Mouse (Mus musculus): ENCODE measurements around the gene Gm39115. TPM values are rescaled to one million over a fixed set of nuclear protein-coding genes. Genes with fewer than 3 reads are reported as not detected.
A peak's percentile ranks its signal among the peaks of the same experiment; 100 is the strongest.

Gene Gm39115
- total and polyA plus RNA-seq, 3 experiments, result not detected

GRCm38 (mm10) chr7:142104747-142105146, 31.1 kb downstream of the Gm39115 start:
- DNase-seq (ENCODE audit: low read depth, low spot score), result no peak
- no peak overlapping the region for H3K27ac ChIP-seq (ENCODE audit: control insufficient read depth, low read depth, low read length)
- H3K79me2 ChIP-seq (ENCODE audit: control insufficient read depth, insufficient read depth, low read length, poor library complexity), result no peaks in the 10 kb centered on the region
- TF ChIP-seq CHD1 (IDR thresholded peaks at IDR 0.05; ENCODE audit: low read depth, low read length) (no peak), MAFK (IDR thresholded peaks at IDR 0.05; ENCODE audit: borderline replicate concordance, low read depth, low read length) (no peak)
- H3K4me3 ChIP-seq (ENCODE audit: control insufficient read depth in 1 of 2, insufficient read depth in 1 of 2, low read depth in 2 of 2, low read length in 2 of 2), result no peak overlapping the region
- H3K9me3 ChIP-seq (replicated peaks; ENCODE audit: insufficient read depth, low read length), result no peaks in the 10 kb centered on the region
- H3K4me1 ChIP-seq (ENCODE audit: control insufficient read depth in 1 of 2, insufficient read depth in 2 of 2, low read length in 2 of 2), result no peaks in the 10 kb centered on the region
- H3K36me3 ChIP-seq (ENCODE audit: control insufficient read depth in 1 of 2, insufficient read depth in 2 of 2, low read length in 2 of 2), result no peaks in the 10 kb centered on the region
- peaks cover 16 to 21% of the 10 kb centered on the region in 2 experiments for H3K27me3 ChIP-seq (ENCODE audit: control insufficient read depth in 1 of 2, insufficient read depth in 2 of 2, low read length in 2 of 2)
- no peak overlapping the region for H3K9ac ChIP-seq (ENCODE audit: control insufficient read depth, low read depth, low read length, poor library complexity, severe bottlenecking)

- no peak overlapping the region for H3K4me3 ChIP-seq (ENCODE audit: control insufficient read depth in 1 of 2, insufficient read depth in 1 of 2, low read depth in 2 of 2, low read length in 2 of 2)
- H3K9ac ChIP-seq (ENCODE audit: control insufficient read depth, low read depth, low read length, poor library complexity, severe bottlenecking), result no peak overlapping the region
- TF ChIP-seq NELFE (IDR thresholded peaks at IDR 0.05; ENCODE audit: low read depth, low read length) (no peak), MYB (IDR thresholded peaks at IDR 0.05; ENCODE audit: low read depth, low read length) (no peak), MAZ (IDR thresholded peaks at IDR 0.05; ENCODE audit: low read depth, low read length) (no peak), ZMIZ1 (IDR thresholded peaks at IDR 0.05; ENCODE audit: low read depth, low read length) (no peak), ELF1 (IDR thresholded peaks at IDR 0.05; ENCODE audit: low read depth, low read length) (no peak), MAX (IDR thresholded peaks at IDR 0.05; ENCODE audit: low read length) (0 out of 2 replicates have a peak, but pooled peaks have one; percentile 57), MXI1 (IDR thresholded peaks at IDR 0.05; ENCODE audit: low read depth, low read length) (no peak), RCOR1 (IDR thresholded peaks at IDR 0.05; ENCODE audit: low read depth, low read length) (no peak), GATA1 (IDR thresholded peaks at IDR 0.05; ENCODE audit: low read depth, low read length) (no peak), KAT2A (conservative IDR thresholded peaks at IDR 0.05; ENCODE audit: low read depth, low read length) (no peak), SMC3 (IDR thresholded peaks at IDR 0.05; ENCODE audit: low read depth, low read length) (peak; percentile 89), JUND (IDR thresholded peaks at IDR 0.05; ENCODE audit: low read depth, low read length) (no peak), RAD21 (IDR thresholded peaks at IDR 0.05; ENCODE audit: low read depth, low read length) (peak; percentile 84), EP300 (IDR thresholded peaks at IDR 0.05; ENCODE audit: low read depth in 1 of 2, low read length in 2 of 2) (no peak), ZC3H11A (IDR thresholded peaks at IDR 0.05; ENCODE audit: low read depth, low read length) (peak; percentile 74), USF2 (IDR thresholded peaks at IDR 0.05; ENCODE audit: borderline replicate concordance in 1 of 2, insufficient read depth in 1 of 2, low read depth in 1 of 2, low read length in 2 of 2) (no peak), TBP (IDR thresholded peaks at IDR 0.05; ENCODE audit: low read depth, low read length) (no peak), CTCF (IDR thresholded peaks at IDR 0.05 in 2 of 3, conservative IDR thresholded peaks at IDR 0.05 in 1 of 3; ENCODE audit: control insufficient read depth in 1 of 3, insufficient read depth in 1 of 3, low read depth in 2 of 3, low read length in 3 of 3, poor library complexity in 1 of 3, severe bottlenecking in 1 of 3) (peak; percentile 74 to 97 (median 86)), ETS1 (IDR thresholded peaks at IDR 0.05; ENCODE audit: low read depth, low read length) (no peak), POLR2AphosphoS5 (IDR thresholded peaks at IDR 0.05; ENCODE audit: borderline replicate concordance, low read depth, low read length) (no peak), TCF12 (IDR thresholded peaks at IDR 0.05; ENCODE audit: low read depth, low read length) (no peak), UBTF (IDR thresholded peaks at IDR 0.05; ENCODE audit: borderline replicate concordance, insufficient read depth, low read depth, low read length) (no peak), HCFC1 (IDR thresholded peaks at IDR 0.05; ENCODE audit: low read depth, low read length) (no peak), ZNF384 (IDR thresholded peaks at IDR 0.05; ENCODE audit: low read depth, low read length) (no peak), USF1 (IDR thresholded peaks at IDR 0.05; ENCODE audit: low read depth, low read length) (no peak), NRF1 (IDR thresholded peaks at IDR 0.05; ENCODE audit: insufficient read depth, low read depth, low read length, poor library complexity, severe bottlenecking) (no peak), GABPA (IDR thresholded peaks at IDR 0.05; ENCODE audit: low read depth, low read length) (no peak), POLR2AphosphoS2 (IDR thresholded peaks at IDR 0.05; ENCODE audit: low read length) (no peak), MYC (IDR thresholded peaks at IDR 0.05; ENCODE audit: low read depth, low read length) (no peak)
- no peaks in the 10 kb centered on the region; a peak in 1 of 4 replicates for H3K36me3 ChIP-seq (ENCODE audit: control insufficient read depth in 1 of 2, insufficient read depth in 2 of 2, low read length in 2 of 2)
- DNase-seq (ENCODE audit: low read depth, low spot score), result peak; percentile 73
- peaks cover 0 to 3% of the 10 kb centered on the region in 2 experiments; a peak in 1 of 4 replicates for H3K4me1 ChIP-seq (ENCODE audit: control insufficient read depth in 1 of 2, insufficient read depth in 2 of 2, low read length in 2 of 2)
- H3K79me2 ChIP-seq (ENCODE audit: control insufficient read depth, insufficient read depth, low read length, poor library complexity), result no peaks in the 10 kb centered on the region
- H3K27ac ChIP-seq (ENCODE audit: control insufficient read depth, low read depth, low read length), result no peak overlapping the region
- H3K9me3 ChIP-seq (replicated peaks; ENCODE audit: insufficient read depth, low read length), result no peaks in the 10 kb centered on the region
- H3K27me3 ChIP-seq (ENCODE audit: control insufficient read depth in 1 of 2, insufficient read depth in 2 of 2, low read length in 2 of 2), result peaks cover 22% of the 10 kb centered on the region in 2 experiments
These were observed 38.1 kb downstream of the Gm39115 start for GRCm38 (mm10) chr7:142097776-142098175.

Measured in MEL (cell line).